Mouse (Mus musculus) megakaryocyte, embryonic 14.5 days (primary cell): ENCODE measurements at regions not wholly inside any gene's neighbourhood (a gene's known extent, or its start where the extent isn't known, plus 50 kb on each side); places are given as distances from the start of the nearest gene placed in this dataset.

Source experiments
- FLI1 ChIP-seq: IDR thresholded peaks from 2 replicates; pipeline ENCODE4 v1.6.1; 2012; ENCODE audit warnings: low read length, inconsistent platforms, mixed read lengths
- GATA1 ChIP-seq: IDR thresholded peaks from 3 replicates; pipeline ENCODE4 v1.6.1; 2012; ENCODE audit warnings: mixed read lengths, low read length, inconsistent platforms, borderline replicate concordance

GRCm38 (mm10) chr10:60937517-60937866, 106.1 kb upstream of the Unc5b start:
- TF ChIP-seq FLI1 (no peak), GATA1 (no peak)
